Mouse (Mus musculus) layer of hippocampus, postnatal 36 days (tissue): ENCODE measurements at regions not wholly inside any gene's neighbourhood (a gene's known extent, or its start where the extent isn't known, plus 50 kb on each side); places are given as distances from the start of the nearest gene placed in this dataset.
A peak's percentile ranks its signal among the peaks of the same experiment; 100 is the strongest.
"Not testable (repeated sequence)": the region's sequence is repeated elsewhere in the genome, so short reads cannot be mapped to it uniquely, and the experiment has no call there.

Experiments used
- DNase-seq, 2 experiments: peaks; one replicate each; pipeline ENCODE4 v3.0.0; 2022

DNA sequence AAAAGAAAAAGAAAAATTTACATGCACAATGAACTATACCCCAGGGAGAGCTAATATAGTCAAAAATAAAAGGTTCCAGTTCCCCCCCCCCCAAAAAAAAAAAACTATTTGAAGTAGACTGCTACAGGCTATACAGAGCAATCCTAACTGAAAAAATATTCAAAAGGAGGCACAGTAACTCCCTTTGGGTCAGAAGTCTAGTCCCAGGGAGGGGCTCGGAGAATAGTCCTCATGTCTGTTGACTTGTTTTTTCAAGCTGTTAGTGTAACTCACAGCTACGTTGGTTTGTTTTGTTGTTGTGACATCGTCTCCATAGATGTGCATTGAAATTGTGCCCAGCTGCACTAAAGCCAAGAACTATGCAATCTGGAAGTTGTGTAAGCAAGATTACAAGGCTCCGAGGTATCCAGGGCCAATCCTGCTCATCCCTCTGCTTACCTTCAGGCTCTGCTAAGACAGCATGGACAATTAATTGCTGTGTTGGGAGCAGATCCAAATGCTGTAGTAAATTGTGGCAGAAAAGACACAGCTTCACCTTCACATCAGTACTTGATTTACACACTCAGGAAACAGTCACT, 137.2 kb upstream of the Pnpt1 start:
- DNase-seq: no peak

DNA sequence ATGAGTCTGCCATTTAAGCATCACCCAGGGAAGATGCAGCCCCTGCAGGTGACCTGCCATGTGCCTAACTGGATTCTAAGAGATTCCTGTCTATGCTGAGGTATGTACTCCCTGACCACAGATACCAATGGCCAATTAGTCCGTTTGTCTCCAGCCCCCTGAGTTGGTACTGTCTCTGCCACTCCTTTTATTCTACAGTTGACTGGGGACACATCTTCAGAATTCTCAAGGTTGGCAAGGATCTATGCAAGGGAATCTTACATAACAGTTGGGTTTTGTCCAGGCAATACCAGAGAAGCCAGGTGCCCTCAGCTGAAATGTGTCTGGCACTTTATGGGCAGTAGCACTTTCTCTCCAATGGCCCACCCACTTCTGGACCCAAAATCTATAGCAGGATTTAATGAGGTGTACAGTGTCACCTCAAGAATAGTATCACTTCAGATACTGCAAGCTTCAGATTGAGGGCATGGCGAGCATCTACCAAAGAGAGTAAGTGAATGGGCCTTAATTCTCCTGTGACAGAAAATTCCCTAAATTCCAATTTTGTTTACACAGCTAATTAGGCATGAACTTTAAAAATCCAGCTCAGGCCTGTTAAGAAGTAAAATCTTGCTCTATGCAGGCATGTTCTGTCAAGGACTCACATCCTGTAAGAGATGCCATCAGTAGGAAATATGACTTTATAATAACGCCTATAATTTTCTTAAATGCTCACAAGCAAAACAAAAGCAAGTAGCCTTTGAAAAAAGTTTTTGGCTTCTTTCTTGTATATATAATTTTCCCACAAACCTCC, 132.0 kb upstream of the Pnpt1 start:
- no peak for DNase-seq

DNA sequence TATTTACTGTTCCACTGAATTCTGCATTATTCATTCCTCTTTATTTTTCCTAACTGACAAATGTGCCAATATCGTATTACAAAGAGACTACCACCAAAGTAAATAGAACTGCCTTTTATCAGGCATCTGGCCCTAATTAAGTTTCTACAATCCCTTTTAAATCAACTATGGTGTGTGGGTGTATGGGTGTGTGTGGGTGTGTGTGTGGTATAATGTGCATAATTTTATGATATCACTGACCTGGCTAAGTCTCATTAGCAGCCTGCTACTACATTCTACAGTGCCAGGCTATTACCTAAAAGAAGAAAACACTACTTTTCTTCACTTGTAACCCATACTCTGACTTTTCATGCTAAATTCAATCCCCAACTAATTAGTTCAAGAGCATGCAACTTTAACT, 131.3 kb upstream of the Pnpt1 start:
- no peak for DNase-seq

DNA sequence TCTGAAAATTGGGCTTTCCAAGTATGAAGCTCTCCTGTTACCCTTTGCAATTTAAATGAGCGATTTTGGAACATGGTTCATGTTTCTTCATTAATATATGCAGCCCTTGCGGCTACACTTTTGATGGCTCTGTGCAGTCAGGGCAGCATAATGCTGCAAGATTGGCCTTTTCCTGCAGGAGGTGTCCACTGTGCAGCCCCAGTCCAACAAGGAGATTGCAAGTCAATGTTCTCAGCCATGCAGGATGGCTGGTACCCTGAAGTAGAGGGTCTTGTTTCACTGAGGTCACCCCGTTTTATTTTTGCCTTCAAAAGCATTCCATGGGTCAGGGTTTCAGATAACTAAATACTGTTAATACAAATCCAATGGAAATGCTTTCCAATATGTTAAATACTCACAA, 130.9 kb upstream of the Pnpt1 start:
- no peak for DNase-seq

DNA sequence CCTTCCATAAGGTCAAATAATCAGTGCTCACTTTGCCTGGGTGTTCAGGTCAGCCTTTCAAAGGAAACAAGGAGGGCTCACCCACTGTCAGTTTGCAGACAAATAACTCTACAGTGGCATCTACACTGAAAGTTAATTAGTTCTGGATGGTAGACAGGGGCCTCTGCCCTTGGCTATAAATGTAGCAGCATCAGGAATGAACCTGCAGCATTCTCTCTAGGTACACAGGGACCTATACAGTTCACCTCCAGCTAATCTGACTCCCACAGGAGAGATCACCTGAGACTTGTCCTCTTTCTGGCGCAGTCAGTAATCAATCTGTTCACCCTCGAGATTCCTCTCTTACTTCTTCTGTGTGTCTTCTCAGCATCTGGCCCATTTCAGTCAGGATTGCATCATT, 130.3 kb upstream of the Pnpt1 start:
- no peak for DNase-seq

DNA sequence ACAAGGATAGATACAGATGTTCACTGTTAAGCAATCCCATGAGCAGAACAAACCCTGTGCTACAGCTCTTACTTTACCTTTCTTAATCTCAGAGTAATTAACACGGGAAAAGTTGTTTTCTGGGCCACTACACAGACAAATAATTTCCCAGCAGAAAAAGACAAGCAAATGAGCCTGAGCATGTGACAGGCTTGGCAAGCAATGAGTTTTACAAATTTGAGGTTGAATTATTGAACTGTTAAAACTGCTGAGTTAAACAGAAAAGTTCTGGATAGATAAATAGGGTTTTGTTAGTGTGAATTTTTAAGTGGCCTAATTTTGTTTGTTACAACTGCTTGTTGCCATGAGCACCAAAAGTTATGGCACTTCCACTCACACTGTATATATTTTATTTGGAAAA, 113.1 kb upstream of the Pnpt1 start:
- no peak for DNase-seq

DNA sequence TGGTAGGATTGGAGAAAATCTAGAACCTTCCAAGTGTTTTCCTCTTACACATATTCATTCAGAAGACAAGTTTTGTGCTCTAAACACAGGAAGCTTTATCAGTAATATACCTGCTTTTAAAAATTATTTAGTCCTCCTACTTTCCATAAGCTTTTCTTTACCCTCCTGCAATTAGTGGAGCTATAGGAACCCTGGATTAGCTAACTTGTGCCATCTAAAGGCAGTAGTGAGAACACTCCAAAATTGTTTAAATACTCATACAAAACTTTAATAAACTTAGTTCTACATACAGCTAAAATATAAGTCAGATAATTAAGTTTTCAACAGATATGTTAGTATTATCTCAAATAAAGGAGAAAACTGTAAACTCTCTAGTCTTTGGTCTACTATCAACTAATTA, 89.7 kb upstream of the Pnpt1 start:
- no peak for DNase-seq

DNA sequence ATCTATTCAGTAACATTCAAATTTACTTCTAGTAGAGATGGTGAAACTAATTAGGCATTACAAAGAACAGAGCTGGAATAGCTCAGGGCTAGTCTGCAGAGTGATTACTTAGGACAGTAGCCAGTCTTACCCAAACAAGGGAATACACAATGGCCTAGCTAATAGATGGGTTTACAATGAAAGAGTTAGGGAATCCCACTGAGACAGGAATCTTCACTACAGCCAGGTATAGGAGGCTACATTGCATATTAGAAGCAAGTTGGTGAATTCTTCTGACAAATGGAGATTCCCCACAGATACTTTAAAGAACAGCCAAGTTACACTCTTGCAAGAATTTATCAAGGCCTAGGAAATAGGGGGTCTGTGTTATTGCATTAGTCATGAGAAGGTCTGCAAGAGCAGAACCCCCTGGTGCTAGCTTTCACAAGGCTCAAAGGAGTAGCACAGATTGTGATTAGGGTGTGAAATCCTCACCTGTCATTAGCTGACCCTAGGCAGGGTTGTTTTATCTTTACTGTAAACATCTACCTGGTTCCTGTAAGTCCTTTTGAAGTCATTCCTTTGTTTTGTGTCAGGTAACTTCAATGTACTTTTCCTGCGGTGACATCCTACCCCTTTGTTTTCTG, 82.4 kb upstream of the Pnpt1 start:
- DNase-seq: not testable (repeated sequence)

DNA sequence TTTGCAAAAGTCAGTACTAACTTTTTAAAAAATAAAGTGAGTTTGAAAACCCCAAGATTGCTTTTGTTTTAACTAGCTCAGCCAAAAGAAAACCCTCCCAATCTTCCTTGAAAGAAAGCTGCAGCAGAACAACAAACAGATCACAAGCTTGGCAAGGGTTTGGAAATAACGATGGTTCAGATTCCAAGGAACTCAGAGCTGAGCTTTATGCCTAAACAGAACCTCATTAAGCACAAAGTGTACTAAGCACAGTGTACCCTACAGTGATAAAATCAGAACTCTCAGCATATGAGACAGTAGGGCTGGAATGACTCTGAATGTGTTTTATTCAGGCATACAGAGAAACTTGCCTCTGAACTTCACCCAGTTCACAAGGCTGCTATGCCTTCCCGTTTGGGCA, 77.9 kb upstream of the Pnpt1 start:
- DNase-seq: peak in 1 of 2 experiments; percentile 1

DNA sequence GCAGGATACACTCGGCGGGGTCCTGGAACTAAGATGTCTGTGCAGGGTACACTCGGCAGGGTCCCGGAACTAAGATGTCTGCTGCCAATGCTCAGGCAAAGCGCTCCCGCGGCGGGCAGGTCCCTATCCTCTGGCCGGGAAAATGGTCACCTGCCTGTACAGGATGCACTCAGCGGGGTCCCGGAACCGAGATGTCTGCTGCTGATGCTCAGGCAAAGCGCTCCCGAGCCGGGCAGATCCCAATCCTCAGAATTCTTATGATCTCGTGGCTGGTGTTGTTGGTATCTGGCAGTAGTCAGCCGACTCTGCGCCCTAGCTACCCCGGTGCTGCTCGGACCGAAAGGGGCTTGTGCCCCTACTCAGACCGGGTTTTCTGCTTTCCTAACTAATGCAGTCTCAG, 61.0 kb upstream of the Pnpt1 start:
- DNase-seq: not testable (repeated sequence)

DNA sequence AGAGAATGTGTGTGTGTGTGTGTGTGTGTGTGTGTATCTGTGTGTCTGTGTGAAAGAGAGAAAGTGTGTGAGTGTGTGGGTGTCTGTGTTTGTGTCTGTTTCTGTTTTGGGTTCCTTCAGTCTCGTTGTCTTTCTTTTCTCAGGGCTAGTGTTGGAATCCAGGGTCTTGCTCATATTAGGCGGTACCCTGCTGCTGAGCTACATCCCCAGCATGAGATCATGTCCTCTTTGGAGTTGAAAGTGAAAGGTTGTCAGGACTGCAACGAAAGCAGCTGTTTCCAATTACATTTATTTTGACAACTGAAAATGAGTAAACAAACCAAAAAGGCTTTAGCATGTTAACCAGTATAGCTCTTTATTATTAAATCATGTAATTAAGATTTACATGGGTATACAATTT, 58.3 kb upstream of the Pnpt1 start:
- no peak for DNase-seq
